Mouse (Mus musculus): ENCODE results near the gene Sh3bgrl3.

Gene Sh3bgrl3

GRCm38 (mm10) chr4:134081730-134082386 is 46.7 kb downstream of the Sh3bgrl3 start:
- DNase-seq (ENCODE audit: low read depth, low spot score): peak; percentile 99

GRCm38 (mm10) chr4:134080674-134081073 is 47.9 kb downstream of the Sh3bgrl3 start:
- DNase-seq (ENCODE audit: low read depth, low spot score): no peak

- DNase-seq (ENCODE audit: low read depth, low spot score): peak; percentile 98
Observed at GRCm38 (mm10) chr4:134078694-134079093, 49.9 kb downstream of the Sh3bgrl3 start.
